Mouse (Mus musculus) adrenal gland, postnatal 4 days (tissue): ENCODE results near the gene Stx11. TPM values are rescaled to one million over a fixed set of nuclear protein-coding genes. Genes with fewer than 3 reads are reported as not detected.

Experiments used
- DNase-seq, 2 experiments: peaks; one replicate each; pipeline ENCODE4 v3.0.0; 2021 to 2022; ENCODE audit warnings: low spot score in 2 of 2, mixed read lengths in 2 of 2
- total RNA-seq, 2 experiments: library from RNA; stranded (reverse); gene quantifications; 2 replicates each; pipeline ENCODE4 v1.2.3; 2021

The Stx11 gene
- total RNA-seq, 2 experiments from 2014 or later: 8.4 to 9.7 TPM

- DNase-seq: no peak
Observed at GRCm38 (mm10) chr10:12917626-12918025, 46.5 kb downstream of the Stx11 start.

DNA sequence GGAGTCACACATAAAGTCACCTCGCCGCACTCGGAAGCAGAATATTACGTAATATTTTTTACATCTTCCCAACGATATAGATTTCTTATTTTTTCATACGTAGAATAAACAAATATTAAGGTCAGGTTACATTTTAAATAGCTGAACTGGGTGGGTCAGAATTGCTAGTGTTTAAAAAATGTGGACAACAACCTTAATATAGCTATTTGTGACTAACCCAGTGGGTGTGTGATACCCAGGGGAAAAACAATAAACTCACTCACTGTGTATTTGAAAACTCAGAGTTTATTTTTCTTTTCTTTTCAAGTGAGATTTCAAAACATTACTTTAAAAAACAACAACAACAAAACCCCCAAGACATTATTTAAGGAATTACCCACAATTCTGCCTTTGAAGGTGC lies 47.7 kb downstream of the Stx11 start:
- DNase-seq: no peak

- no peak for DNase-seq
Observed at GRCm38 (mm10) chr10:12915826-12916225, 48.3 kb downstream of the Stx11 start.

DNA sequence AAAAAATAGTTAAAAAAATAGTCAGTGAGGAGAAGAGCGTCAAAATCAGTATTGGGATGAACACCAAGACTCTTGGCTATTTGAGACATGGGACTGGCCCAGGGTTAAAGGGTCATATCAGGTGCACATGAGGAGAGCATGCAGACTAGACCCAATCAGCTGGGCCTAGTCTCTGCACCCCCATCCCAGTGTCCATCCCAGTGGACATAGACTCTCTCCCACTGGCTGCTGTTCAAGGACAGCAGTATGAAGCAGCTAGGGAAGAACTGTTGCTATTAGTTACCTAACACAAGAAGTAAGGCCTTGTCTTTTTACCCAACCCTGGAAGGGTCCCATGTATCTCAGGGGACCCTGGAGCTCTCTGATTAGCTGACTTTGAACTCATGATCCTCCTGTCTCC lies 49.9 kb downstream of the Stx11 start:
- no peak for DNase-seq

GRCm38 (mm10) chr10:12911981-12912530 lies 52.0 kb downstream of the Stx11 start:
- no peak for DNase-seq

DNA sequence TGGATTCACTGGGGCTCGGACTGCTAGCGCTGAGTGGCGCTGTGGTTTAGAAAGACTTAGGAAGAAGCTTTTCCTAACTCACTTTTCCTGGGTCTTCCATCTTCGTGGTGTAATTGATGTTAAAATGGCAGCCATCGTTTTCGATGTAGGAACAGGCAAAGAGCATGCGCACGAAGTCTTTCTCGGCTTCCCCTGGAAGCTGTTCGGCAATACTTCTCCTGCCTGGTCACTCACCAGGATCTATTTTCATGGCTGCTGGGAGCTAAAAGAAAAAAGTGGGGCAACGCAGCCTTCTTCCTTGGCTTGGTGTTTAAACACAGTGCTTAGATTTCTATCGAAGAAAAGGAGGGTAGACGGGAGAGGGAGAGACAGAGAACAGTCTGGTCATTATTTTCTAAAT lies 52.6 kb downstream of the Stx11 start:
- no peak for DNase-seq

- DNase-seq: no peak
Observed at GRCm38 (mm10) chr10:12909891-12910290, 54.2 kb downstream of the Stx11 start.

DNA sequence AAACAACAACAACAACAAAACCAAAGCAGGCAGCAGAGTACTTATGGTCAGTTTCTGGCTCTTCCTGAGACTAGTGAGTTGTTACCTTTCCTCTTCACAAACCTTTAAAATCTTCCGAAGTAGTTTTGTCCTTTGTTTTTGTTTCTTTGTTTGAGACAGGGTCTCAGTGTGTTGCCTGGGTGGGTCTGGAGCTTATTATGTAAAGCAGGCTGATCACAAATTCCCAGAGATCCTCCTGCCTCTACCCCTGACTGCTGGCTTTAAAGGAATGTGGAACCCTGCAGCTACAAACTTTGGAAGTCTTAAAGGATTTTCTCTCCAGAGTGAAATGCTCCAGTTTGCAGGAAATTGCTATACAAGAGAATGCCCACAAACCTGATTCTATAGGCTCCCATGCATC lies 54.9 kb downstream of the Stx11 start:
- no peak for DNase-seq

DNA sequence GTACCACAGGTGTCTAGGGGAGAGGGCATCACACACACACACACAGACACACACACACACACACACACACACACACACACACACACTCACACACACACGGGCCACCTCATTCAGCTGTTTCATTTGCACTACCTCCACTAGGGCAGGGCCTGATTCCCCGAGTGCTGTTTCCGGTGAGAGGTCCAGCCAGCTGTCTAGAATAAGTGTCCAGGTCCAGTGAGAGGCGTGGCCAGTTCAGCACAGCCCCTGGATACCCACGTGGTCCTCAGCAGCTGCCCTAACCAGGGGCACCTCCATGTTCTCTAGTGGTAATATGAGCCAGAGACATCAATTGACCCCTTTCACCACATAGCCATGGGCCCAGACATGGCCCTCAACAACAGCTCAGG lies 60.0 kb downstream of the Stx11 start:
- DNase-seq: no peak

- no peak for DNase-seq
Observed at GRCm38 (mm10) chr10:12903440-12904139, 60.5 kb downstream of the Stx11 start.

- no peak for DNase-seq
Observed at GRCm38 (mm10) chr10:12899901-12900300, 64.2 kb downstream of the Stx11 start.

- DNase-seq: no peak
Observed at GRCm38 (mm10) chr10:12893339-12893738, 70.8 kb downstream of the Stx11 start.

- DNase-seq: no peak
Observed at GRCm38 (mm10) chr10:12888373-12888772, 75.7 kb downstream of the Stx11 start.

Other genes starting within 250 kb of the Stx11 start
- gene Utrn, start 94.9 kb downstream of the Stx11 start, total RNA-seq: 100 to 1,000 TPM in 1 of 2 experiments, 10 to 100 TPM in 1; 91.1 to 101 TPM
- 10 to 100 TPM; 13.1 TPM for gene Sf3b5, start 41.0 kb upstream of the Stx11 start, total RNA-seq
- gene Plagl1, start 96.2 kb upstream of the Stx11 start, total RNA-seq: 100 to 1,000 TPM; 111 to 114 TPM
- gene Zc2hc1b, start 213.7 kb upstream of the Stx11 start, total RNA-seq: not detected
- 10 to 100 TPM; 37.1 to 38.6 TPM for gene Ltv1, start 228.9 kb upstream of the Stx11 start, total RNA-seq